Comparison of ENCODE assay signal across 8 mouse cellular contexts in the genomic region with DNA sequence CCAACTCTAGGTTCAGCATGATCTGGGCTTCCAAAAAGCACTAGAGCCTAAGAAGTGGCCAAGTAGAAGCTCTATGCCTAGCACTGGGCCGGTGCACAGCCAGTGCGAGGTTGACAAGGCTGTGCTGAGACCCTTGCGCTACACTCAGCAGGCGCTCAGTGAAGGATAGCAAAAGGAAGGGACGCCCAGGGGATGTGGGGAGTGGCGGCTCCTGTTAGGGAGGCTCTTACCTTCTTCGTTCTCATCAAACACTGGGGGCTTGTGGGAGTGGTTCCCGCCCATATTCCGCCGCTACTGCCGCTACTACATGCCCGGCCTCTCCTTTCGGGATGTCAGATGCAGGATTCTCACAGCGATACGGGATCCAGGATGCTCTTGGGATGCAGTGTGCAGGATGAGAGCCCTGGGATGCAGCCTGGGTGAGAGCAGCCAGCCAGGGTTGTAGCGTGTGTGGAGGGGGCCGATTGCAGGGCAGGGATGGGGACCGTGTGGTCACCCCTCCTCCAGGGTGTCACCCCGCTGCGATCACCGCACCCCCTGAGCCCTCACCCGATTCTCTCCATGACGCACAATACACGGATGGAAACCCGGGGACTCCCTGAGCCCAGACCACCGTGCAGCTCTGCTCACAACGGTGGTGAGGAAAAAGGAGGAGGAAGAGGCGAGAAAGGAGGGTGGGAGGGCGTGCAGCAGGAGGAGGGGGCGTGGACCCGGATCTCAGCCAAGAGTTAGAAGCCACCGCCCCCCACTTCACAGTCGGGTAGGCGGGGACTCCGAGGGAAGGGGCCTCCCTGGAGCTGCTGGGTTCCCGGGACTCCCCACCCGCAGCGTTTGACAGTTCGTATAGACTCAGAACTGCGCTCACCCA. TPM values are rescaled to one million over a fixed set of nuclear protein-coding genes. Genes with fewer than 3 reads are reported as not detected.
A peak's percentile ranks its signal among the peaks of the same experiment; 100 is the strongest.
DNase-seq lines count a peak whose midpoint lies in the region; ATAC-seq lines count a peak whose summit lies in the region.

A gene (minus strand): TSS at position 667 of the 868 bp plus-strand sequence.

- no peak within 1 kb of the TSS; the same call in 1 of the 2 replicates for H3K27ac ChIP-seq in embryonic facial prominence, embryonic 14.5 days (replicated peaks; ENCODE audit: low read depth, low read length)
- peak within 1 kb of the TSS; percentile 78 for H3K27ac ChIP-seq in hindbrain, embryonic 10.5 days
- H3K27ac ChIP-seq in midbrain, embryonic 14.5 days (replicated peaks; ENCODE audit: low read depth, low read length) = peak within 1 kb of the TSS; percentile 85

- WGBS in embryonic facial prominence, embryonic 14.5 days = under 1% methylated on average over 37 of the region's 40 CpGs
- under 1% methylated on average over 40 of the region's 40 CpGs for WGBS in hindbrain, embryonic 10.5 days
- WGBS in midbrain, embryonic 14.5 days = under 1% methylated on average over 40 of the region's 40 CpGs

- H3K36me3 ChIP-seq in embryonic facial prominence, embryonic 14.5 days (ENCODE audit: control insufficient read depth, insufficient read depth, low read length) = no peaks in the 10 kb centered on the region
- H3K36me3 ChIP-seq in hindbrain, embryonic 10.5 days = no peaks in the 10 kb centered on the region
- no peaks in the 10 kb centered on the region for H3K36me3 ChIP-seq in midbrain, embryonic 14.5 days (ENCODE audit: control insufficient read depth, insufficient read depth, low read length)

- peaks cover 4% of the 10 kb centered on the region for H3K4me1 ChIP-seq in embryonic facial prominence, embryonic 14.5 days (ENCODE audit: control insufficient read depth, insufficient read depth, low read length)
- H3K4me1 ChIP-seq in hindbrain, embryonic 10.5 days (replicated peaks) = peaks cover 23% of the 10 kb centered on the region
- H3K4me1 ChIP-seq in midbrain, embryonic 14.5 days (ENCODE audit: control insufficient read depth, insufficient read depth, low read length) = 0 out of 2 replicates have a peak, but pooled peaks cover 4% of the 10 kb centered on the region

- peaks cover 22% of the 10 kb centered on the region for H3K27me3 ChIP-seq in embryonic facial prominence, embryonic 14.5 days (replicated peaks; ENCODE audit: control insufficient read depth, insufficient read depth, low read length)
- H3K27me3 ChIP-seq in hindbrain, embryonic 10.5 days (ENCODE audit: insufficient read depth, poor library complexity, severe bottlenecking) = peaks cover 48% of the 10 kb centered on the region
- peaks cover 12% of the 10 kb centered on the region; the same call in 1 of the 2 replicates for H3K27me3 ChIP-seq in midbrain, embryonic 14.5 days (ENCODE audit: control insufficient read depth, insufficient read depth, low read length)

- intact Hi-C loops in left cerebral cortex, postnatal 36 days (cut with DNase I) = loop anchor here (2.0 to 10.0 kb wide), 2 partner anchors 292 to 418 kb away; no protein-coding TSS in a partner anchor

- peak; percentile 8 for DNase-seq in left cerebral cortex, adult 11 months (ENCODE audit: low spot score)
- no peak for DNase-seq in left cerebral cortex, postnatal 36 days (ENCODE audit: low spot score in 2 of 2)
- peak; percentile 89 for DNase-seq in embryonic facial prominence, embryonic 14.5 days (ENCODE audit: low spot score)
- peak; percentile 66 for DNase-seq in hindbrain, embryonic 10.5 days (ENCODE audit: low spot score)
- DNase-seq in layer of hippocampus, postnatal 36 days = peak; percentile 36
- peak; percentile 87 for DNase-seq in midbrain, embryonic 14.5 days
- DNase-seq in thymus, adult 18-20 months = no peak
- no peak for DNase-seq in cerebellum, adult 18-20 months

- H3K4me2 ChIP-seq in embryonic facial prominence, embryonic 14.5 days (ENCODE audit: low read depth, low read length) = peak within 1 kb of the TSS; percentile 78
- peak within 1 kb of the TSS; percentile 77 for H3K4me2 ChIP-seq in midbrain, embryonic 14.5 days (ENCODE audit: low read length)

- peak within 1 kb of the TSS; percentile 47 for H3K4me3 ChIP-seq in embryonic facial prominence, embryonic 14.5 days (ENCODE audit: low read depth, low read length)
- peak within 1 kb of the TSS; percentile 62 for H3K4me3 ChIP-seq in hindbrain, embryonic 10.5 days
- H3K4me3 ChIP-seq in midbrain, embryonic 14.5 days (replicated peaks; ENCODE audit: low read depth, low read length) = peak within 1 kb of the TSS; percentile 60

- H3K9ac ChIP-seq in embryonic facial prominence, embryonic 14.5 days (ENCODE audit: low read depth, low read length) = peak within 1 kb of the TSS; percentile 61
- H3K9ac ChIP-seq in midbrain, embryonic 14.5 days (replicated peaks; ENCODE audit: low read length) = peak within 1 kb of the TSS; percentile 83

- peak; percentile 77 for ATAC-seq in embryonic facial prominence, embryonic 14.5 days (ENCODE audit: low read depth)
- ATAC-seq in midbrain, embryonic 14.5 days (ENCODE audit: low FRiP score, low TSS enrichment) = peak; percentile 87

- 0 out of 2 replicates have a peak, but pooled peaks cover 4% of the 10 kb centered on the region for H3K9me3 ChIP-seq in embryonic facial prominence, embryonic 14.5 days (ENCODE audit: control insufficient read depth, low read length)
- H3K9me3 ChIP-seq in hindbrain, embryonic 10.5 days = no peaks in the 10 kb centered on the region
- H3K9me3 ChIP-seq in midbrain, embryonic 14.5 days (ENCODE audit: control insufficient read depth, low read length) = no peaks in the 10 kb centered on the region; the same call in 1 of the 2 replicates

RNA-seq across cellular contexts. Expression of the gene that starts here (rescaled TPM):
- total RNA-seq in left cerebral cortex, postnatal 36 days (2021) = 1 to 10 TPM; 1.4 to 2.3 TPM
- polyA plus RNA-seq in embryonic facial prominence, embryonic 14.5 days (2014; fragmentation: Nextera tagmentation; extraction: Ambion mirVana) = 5.0 and 5.1 TPM in 2 replicates
- 1.0 and 2.8 TPM in 2 replicates for polyA plus RNA-seq in hindbrain, embryonic 10.5 days (2016; fragmentation: Nextera tagmentation; extraction: Ambion mirVana)
- 1 to 10 TPM; 6.4 to 7.7 TPM for total RNA-seq in layer of hippocampus, postnatal 36 days (2021)
- 24.5 and 33.4 TPM in 2 replicates for polyA plus RNA-seq in midbrain, embryonic 14.5 days (2014; fragmentation: Nextera tagmentation; extraction: Ambion mirVana)

Comparison
In these comparisons a context has a peak if more than half of its experiments do, and no peak if none do; other contexts are left out.
1. DNase-seq: peak in left cerebral cortex, adult 11 months (single experiment), embryonic facial prominence, embryonic 14.5 days (single experiment), hindbrain, embryonic 10.5 days (single experiment), layer of hippocampus, postnatal 36 days (2 of 2) and midbrain, embryonic 14.5 days (single experiment); none in left cerebral cortex, postnatal 36 days (0 of 2), thymus, adult 18-20 months (0 of 2) and cerebellum, adult 18-20 months (0 of 2).
2. Peak in every context shown above with its lines, with median percentiles within 50 percentile points of each other: H3K4me3 ChIP-seq.